Mouse (Mus musculus): ENCODE measurements around the gene Cacna2d3. TPM values are rescaled to one million over a fixed set of nuclear protein-coding genes. Genes with fewer than 3 reads are reported as not detected.

Gene Cacna2d3
- polyA plus RNA-seq, 1 experiment from 2014 or later: 0.81 TPM

DNA sequence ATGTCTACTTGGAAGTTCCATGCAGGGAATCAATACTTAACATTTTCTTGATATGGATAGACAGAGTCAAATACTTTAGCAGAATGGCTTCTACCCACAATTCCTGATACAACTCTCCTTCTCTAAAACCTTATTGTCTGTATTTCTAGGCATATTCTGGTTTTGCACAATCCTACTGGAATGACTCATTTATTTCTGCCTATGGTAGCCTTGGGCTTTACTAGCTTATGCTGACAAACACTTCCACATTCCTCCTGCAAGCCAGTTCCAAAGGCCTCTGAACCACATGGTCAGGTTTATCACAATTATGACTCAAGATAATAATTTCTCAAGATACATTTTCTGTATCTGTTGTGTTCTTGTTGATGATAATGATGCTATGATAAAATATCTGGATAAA is 336.2 kb downstream of the Cacna2d3 start:
- H3K36me3 ChIP-seq (ENCODE audit: control insufficient read depth, insufficient read depth, low read length): no peaks in the 10 kb centered on the region
- no peaks in the 10 kb centered on the region for H3K27me3 ChIP-seq (replicated peaks; ENCODE audit: control insufficient read depth, insufficient read depth, low read length)
- H3K4me1 ChIP-seq (replicated peaks; ENCODE audit: control insufficient read depth, insufficient read depth, low read length): no peaks in the 10 kb centered on the region
- no peak overlapping the region for H3K9ac ChIP-seq (ENCODE audit: low read depth, low read length)
- H3K4me2 ChIP-seq: no peak overlapping the region
- H3K27ac ChIP-seq (ENCODE audit: low read depth, low read length): no peak overlapping the region
- no peak overlapping the region for H3K4me3 ChIP-seq (ENCODE audit: low read depth, low read length)
- DNase-seq (ENCODE audit: low spot score): no peak
- ATAC-seq (replicated peaks; ENCODE audit: low FRiP score): no peak
- H3K9me3 ChIP-seq (ENCODE audit: control insufficient read depth, low read length): no peaks in the 10 kb centered on the region

- Histone ChIP-seq H3K4me1 (replicated peaks; ENCODE audit: control insufficient read depth, insufficient read depth, low read length) (no peaks in the 10 kb centered on the region), H3K9ac (ENCODE audit: low read depth, low read length) (no peak overlapping the region), H3K9me3 (ENCODE audit: control insufficient read depth, low read length) (no peaks in the 10 kb centered on the region), H3K27ac (ENCODE audit: low read depth, low read length) (no peak overlapping the region), H3K27me3 (replicated peaks; ENCODE audit: control insufficient read depth, insufficient read depth, low read length) (no peaks in the 10 kb centered on the region), H3K4me3 (ENCODE audit: low read depth, low read length) (no peak overlapping the region), H3K36me3 (ENCODE audit: control insufficient read depth, insufficient read depth, low read length) (no peaks in the 10 kb centered on the region), H3K4me2 (no peak overlapping the region)
- ATAC-seq (replicated peaks; ENCODE audit: low FRiP score) (no peak), DNase-seq (ENCODE audit: low spot score) (no peak)
- WGBS: 88% methylated on average over 2 of the region's 2 CpGs
These were observed 338.9 kb downstream of the Cacna2d3 start for GRCm38 (mm10) chr14:29382786-29383185.

GRCm38 (mm10) chr14:29366911-29367310 is 354.8 kb downstream of the Cacna2d3 start:
- Histone ChIP-seq H3K4me3 (ENCODE audit: low read depth, low read length) (no peak overlapping the region), H3K27me3 (replicated peaks; ENCODE audit: control insufficient read depth, insufficient read depth, low read length) (no peaks in the 10 kb centered on the region), H3K9me3 (ENCODE audit: control insufficient read depth, low read length) (no peaks in the 10 kb centered on the region), H3K4me2 (no peak overlapping the region), H3K4me1 (replicated peaks; ENCODE audit: control insufficient read depth, insufficient read depth, low read length) (no peaks in the 10 kb centered on the region), H3K36me3 (ENCODE audit: control insufficient read depth, insufficient read depth, low read length) (no peaks in the 10 kb centered on the region), H3K27ac (ENCODE audit: low read depth, low read length) (no peak overlapping the region), H3K9ac (ENCODE audit: low read depth, low read length) (no peak overlapping the region)
- WGBS: 83% methylated on average over 5 of the region's 5 CpGs
- DNase-seq (ENCODE audit: low spot score) (no peak), ATAC-seq (replicated peaks; ENCODE audit: low FRiP score) (no peak)

DNA sequence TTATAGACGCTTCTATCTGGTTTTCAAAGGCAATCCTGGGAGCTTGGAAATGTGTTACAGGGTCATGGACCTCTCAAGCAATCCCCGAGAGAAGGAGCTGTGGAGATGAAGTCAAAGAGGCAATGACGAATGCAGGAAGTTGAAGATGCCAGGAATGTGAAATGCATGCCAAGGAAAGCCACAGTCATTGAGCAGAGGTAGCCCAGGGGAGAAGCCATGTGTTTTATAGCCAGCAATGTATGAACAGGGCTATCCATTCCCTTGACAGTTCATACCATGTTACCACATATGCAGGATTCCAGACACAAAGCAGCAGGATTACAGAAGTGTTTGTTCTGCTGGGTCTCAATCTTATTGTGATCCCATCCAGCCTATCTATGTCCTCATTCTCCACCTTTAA is 359.2 kb downstream of the Cacna2d3 start:
- H3K4me1 ChIP-seq (replicated peaks; ENCODE audit: control insufficient read depth, insufficient read depth, low read length): no peaks in the 10 kb centered on the region
- H3K27me3 ChIP-seq (replicated peaks; ENCODE audit: control insufficient read depth, insufficient read depth, low read length): no peaks in the 10 kb centered on the region
- no peak overlapping the region for H3K9ac ChIP-seq (ENCODE audit: low read depth, low read length)
- 52% methylated on average over 3 of the region's 3 CpGs for WGBS
- DNase-seq (ENCODE audit: low spot score): no peak
- no peak overlapping the region for H3K4me3 ChIP-seq (ENCODE audit: low read depth, low read length)
- H3K9me3 ChIP-seq (ENCODE audit: control insufficient read depth, low read length): no peaks in the 10 kb centered on the region
- H3K4me2 ChIP-seq: no peak overlapping the region
- H3K27ac ChIP-seq (ENCODE audit: low read depth, low read length): no peak overlapping the region
- no peak for ATAC-seq (replicated peaks; ENCODE audit: low FRiP score)
- no peaks in the 10 kb centered on the region for H3K36me3 ChIP-seq (ENCODE audit: control insufficient read depth, insufficient read depth, low read length)

GRCm38 (mm10) chr14:29350627-29351026 is 371.0 kb downstream of the Cacna2d3 start:
- Histone ChIP-seq H3K4me3 (ENCODE audit: low read depth, low read length) (no peak overlapping the region), H3K9ac (ENCODE audit: low read depth, low read length) (no peak overlapping the region), H3K4me2 (no peak overlapping the region), H3K36me3 (ENCODE audit: control insufficient read depth, insufficient read depth, low read length) (no peaks in the 10 kb centered on the region), H3K9me3 (ENCODE audit: control insufficient read depth, low read length) (no peaks in the 10 kb centered on the region), H3K27me3 (replicated peaks; ENCODE audit: control insufficient read depth, insufficient read depth, low read length) (no peaks in the 10 kb centered on the region), H3K4me1 (replicated peaks; ENCODE audit: control insufficient read depth, insufficient read depth, low read length) (no peaks in the 10 kb centered on the region), H3K27ac (ENCODE audit: low read depth, low read length) (no peak overlapping the region)
- no peak for DNase-seq (ENCODE audit: low spot score)
- WGBS: 76% methylated on average over 4 of the region's 4 CpGs
- no peak for ATAC-seq (replicated peaks; ENCODE audit: low FRiP score)

DNA sequence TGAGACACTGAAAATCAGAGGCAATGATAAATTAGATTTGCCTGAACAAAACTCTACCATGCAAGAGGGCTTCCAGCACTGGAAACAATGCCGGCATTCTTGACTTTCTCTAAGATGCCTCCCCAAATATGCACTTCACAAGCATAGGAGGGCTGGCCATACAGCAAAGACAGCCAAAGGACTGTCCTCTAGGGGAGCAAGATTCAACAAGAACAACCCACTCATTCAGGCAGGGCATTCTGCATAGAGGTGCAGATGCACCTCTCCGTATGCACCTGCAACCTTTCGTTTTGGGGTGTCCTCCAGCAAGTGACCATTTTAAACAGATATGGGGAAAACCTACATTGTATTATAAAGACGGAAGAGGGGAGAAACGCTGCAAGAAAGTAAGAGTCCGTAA is 380.1 kb downstream of the Cacna2d3 start:
- Histone ChIP-seq H3K27ac (ENCODE audit: low read depth, low read length) (no peak overlapping the region), H3K4me3 (ENCODE audit: low read depth, low read length) (no peak overlapping the region), H3K9ac (ENCODE audit: low read depth, low read length) (no peak overlapping the region), H3K4me1 (replicated peaks; ENCODE audit: control insufficient read depth, insufficient read depth, low read length) (no peaks in the 10 kb centered on the region), H3K9me3 (ENCODE audit: control insufficient read depth, low read length) (no peaks in the 10 kb centered on the region), H3K27me3 (replicated peaks; ENCODE audit: control insufficient read depth, insufficient read depth, low read length) (no peaks in the 10 kb centered on the region), H3K36me3 (ENCODE audit: control insufficient read depth, insufficient read depth, low read length) (no peaks in the 10 kb centered on the region), H3K4me2 (no peak overlapping the region)
- no peak for DNase-seq (ENCODE audit: low spot score)
- no peak for ATAC-seq (replicated peaks; ENCODE audit: low FRiP score)
- WGBS: 85% methylated on average over 6 of the region's 6 CpGs

DNA sequence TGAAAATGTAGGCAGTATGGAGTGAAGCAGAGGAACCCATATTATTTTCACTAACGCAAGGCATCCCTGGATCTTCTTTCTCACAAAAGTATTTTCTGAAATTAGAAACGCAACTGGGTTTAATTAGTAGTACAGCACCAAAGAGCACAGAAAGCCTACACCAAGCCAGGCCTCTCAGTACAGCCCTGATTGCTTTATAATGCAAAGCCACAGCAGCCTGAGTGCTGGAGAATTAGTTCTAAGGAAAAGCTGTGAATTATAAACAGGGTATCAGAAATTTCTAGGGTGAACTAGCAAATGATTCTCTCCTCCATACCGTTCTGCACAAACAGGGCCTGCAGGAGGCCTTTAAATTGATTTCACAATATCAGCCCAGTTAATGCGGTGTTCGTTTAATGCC is 380.9 kb downstream of the Cacna2d3 start:
- Histone ChIP-seq H3K27me3 (replicated peaks; ENCODE audit: control insufficient read depth, insufficient read depth, low read length) (no peaks in the 10 kb centered on the region), H3K4me1 (replicated peaks; ENCODE audit: control insufficient read depth, insufficient read depth, low read length) (no peaks in the 10 kb centered on the region), H3K4me3 (ENCODE audit: low read depth, low read length) (no peak overlapping the region), H3K9me3 (ENCODE audit: control insufficient read depth, low read length) (no peaks in the 10 kb centered on the region), H3K27ac (ENCODE audit: low read depth, low read length) (no peak overlapping the region), H3K4me2 (no peak overlapping the region), H3K9ac (ENCODE audit: low read depth, low read length) (no peak overlapping the region), H3K36me3 (ENCODE audit: control insufficient read depth, insufficient read depth, low read length) (no peaks in the 10 kb centered on the region)
- DNase-seq (ENCODE audit: low spot score) (no peak), ATAC-seq (replicated peaks; ENCODE audit: low FRiP score) (no peak)
- 79% methylated on average over 5 of the region's 5 CpGs for WGBS

GRCm38 (mm10) chr14:29334897-29335296 is 386.8 kb downstream of the Cacna2d3 start:
- Histone ChIP-seq H3K4me2 (no peak overlapping the region), H3K4me3 (ENCODE audit: low read depth, low read length) (no peak overlapping the region), H3K9me3 (ENCODE audit: control insufficient read depth, low read length) (no peaks in the 10 kb centered on the region), H3K9ac (ENCODE audit: low read depth, low read length) (no peak overlapping the region), H3K27ac (ENCODE audit: low read depth, low read length) (no peak overlapping the region), H3K4me1 (replicated peaks; ENCODE audit: control insufficient read depth, insufficient read depth, low read length) (no peaks in the 10 kb centered on the region), H3K36me3 (ENCODE audit: control insufficient read depth, insufficient read depth, low read length) (no peaks in the 10 kb centered on the region), H3K27me3 (replicated peaks; ENCODE audit: control insufficient read depth, insufficient read depth, low read length) (no peaks in the 10 kb centered on the region)
- WGBS: 79% methylated on average over 5 of the region's 5 CpGs
- ATAC-seq (replicated peaks; ENCODE audit: low FRiP score): no peak
- DNase-seq (ENCODE audit: low spot score): no peak

DNA sequence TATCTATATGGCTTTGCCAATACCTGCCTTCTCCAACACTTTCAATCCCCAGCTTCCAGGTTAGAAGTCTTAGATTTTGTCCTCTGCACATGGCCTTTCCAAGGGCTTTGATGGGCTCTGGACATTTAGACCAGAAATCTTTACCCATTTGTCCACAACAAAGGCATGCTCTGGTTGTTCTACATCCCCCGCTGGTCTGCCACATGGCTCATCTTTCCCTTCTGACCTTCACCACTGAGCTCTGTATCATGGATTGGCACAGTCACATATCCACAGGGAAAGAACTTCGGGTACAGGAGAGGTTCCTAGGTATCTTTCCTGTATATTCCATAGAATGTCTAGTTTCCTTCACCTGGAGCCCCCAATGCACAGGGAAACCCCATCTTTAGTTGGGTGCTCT is 387.4 kb downstream of the Cacna2d3 start:
- no peaks in the 10 kb centered on the region for H3K36me3 ChIP-seq (ENCODE audit: control insufficient read depth, insufficient read depth, low read length)
- no peaks in the 10 kb centered on the region for H3K4me1 ChIP-seq (replicated peaks; ENCODE audit: control insufficient read depth, insufficient read depth, low read length)
- no peak overlapping the region for H3K27ac ChIP-seq (ENCODE audit: low read depth, low read length)
- H3K27me3 ChIP-seq (replicated peaks; ENCODE audit: control insufficient read depth, insufficient read depth, low read length): no peaks in the 10 kb centered on the region
- H3K4me2 ChIP-seq: no peak overlapping the region
- H3K9me3 ChIP-seq (ENCODE audit: control insufficient read depth, low read length): no peaks in the 10 kb centered on the region
- WGBS: 67% methylated on average over 2 of the region's 2 CpGs
- H3K9ac ChIP-seq (ENCODE audit: low read depth, low read length): no peak overlapping the region
- no peak for DNase-seq (ENCODE audit: low spot score)
- no peak overlapping the region for H3K4me3 ChIP-seq (ENCODE audit: low read depth, low read length)
- ATAC-seq (replicated peaks; ENCODE audit: low FRiP score): no peak
